Mouse (Mus musculus): ENCODE measurements around the gene Scamp2. TPM values are rescaled to one million over a fixed set of nuclear protein-coding genes. Genes with fewer than 3 reads are reported as not detected.

Scamp2 gene
- polyA plus RNA-seq, 1 experiment: 35.5 TPM

DNA sequence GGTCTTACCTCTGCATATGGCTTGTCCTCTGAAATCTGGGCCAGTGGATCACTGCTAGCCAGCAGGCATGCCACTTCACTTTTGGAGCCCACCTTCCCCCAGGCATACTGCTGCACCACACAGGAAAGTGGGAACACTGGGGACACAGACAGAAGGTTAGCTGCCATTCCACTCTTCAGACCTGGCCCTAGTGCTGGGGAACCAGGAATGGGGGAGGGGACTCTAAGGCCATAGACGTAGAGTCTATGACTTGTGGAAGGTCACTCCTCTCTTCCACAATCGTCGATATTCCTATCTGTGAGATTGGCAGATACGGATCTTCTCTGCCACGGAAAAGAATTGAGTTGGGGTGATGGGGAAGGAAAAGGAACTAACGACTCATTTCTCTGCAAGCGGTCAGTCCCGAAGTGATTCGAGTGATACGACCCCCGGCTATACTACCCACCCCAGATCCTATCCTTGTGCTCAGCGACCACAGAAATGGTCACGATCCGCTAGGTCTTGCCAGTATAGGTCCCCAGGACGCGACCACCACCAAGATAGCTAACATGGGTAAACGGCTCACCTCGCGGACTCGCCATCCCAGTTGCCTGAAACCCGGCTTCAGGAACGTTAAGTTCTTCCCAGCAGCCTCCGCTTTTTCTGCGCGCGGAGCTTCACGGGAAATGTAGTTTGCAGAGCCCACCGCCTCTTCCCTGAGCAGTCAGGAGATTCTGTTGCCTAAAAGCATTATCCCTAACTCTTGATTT, 8.4 kb upstream of the Scamp2 start, which contains the start of gene Mpi:
Gene Mpi, minus strand, starts transcription at position 625 of the 749 bp plus-strand sequence.
- peak; percentile 72 to 78 for DNase-seq
- TF ChIP-seq CTCF (IDR thresholded peaks at IDR 0.05; ENCODE audit: borderline replicate concordance, insufficient read depth, low read depth, low read length) (no peak), POLR2A (IDR thresholded peaks at IDR 0.05; ENCODE audit: borderline replicate concordance, insufficient read depth, low read length) (peak; percentile 77; the same call in 1 of the 2 replicates)
- no peaks in the 10 kb centered on the region for H3K27me3 ChIP-seq (ENCODE audit: control insufficient read depth, insufficient read depth, low read length)
- H3K4me1 ChIP-seq (ENCODE audit: control insufficient read depth, insufficient read depth, low read length): peaks cover 20% of the 10 kb centered on the region
- H3K4me3 ChIP-seq (replicated peaks; ENCODE audit: insufficient read depth, low read depth, low read length): peak within 1 kb of the TSS; percentile 81
- H3K27ac ChIP-seq (ENCODE audit: insufficient read depth, low read length): 0 out of 2 replicates have a peak within 1 kb of the TSS, but pooled peaks have one; percentile 8
- WGBS: under 1% methylated on average over 28 of the region's 28 CpGs

DNA sequence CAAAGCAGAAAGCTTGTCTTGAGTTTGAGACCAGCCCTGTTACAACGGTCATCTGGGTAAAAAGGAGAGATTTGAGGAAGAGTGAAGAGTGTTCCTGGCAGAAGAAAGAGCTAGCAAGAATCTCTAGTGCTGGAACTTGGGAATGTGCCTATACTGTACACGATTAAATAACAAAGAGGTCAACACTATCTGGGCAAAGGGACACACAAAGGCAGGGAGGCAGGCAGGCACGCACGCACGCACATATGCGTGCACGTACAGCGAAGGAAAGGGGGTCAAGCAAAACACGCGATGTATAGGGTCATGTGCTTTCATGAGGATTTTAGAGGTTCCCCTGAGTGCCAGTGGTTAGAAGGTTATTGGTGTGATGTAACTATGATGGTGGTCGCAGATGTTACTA, 7.6 kb upstream of the Scamp2 start:
- Histone ChIP-seq H3K4me3 (replicated peaks; ENCODE audit: insufficient read depth, low read depth, low read length) (no peak overlapping the region), H3K4me1 (ENCODE audit: control insufficient read depth, insufficient read depth, low read length) (peaks cover 12% of the 10 kb centered on the region), H3K27ac (ENCODE audit: insufficient read depth, low read length) (no peak overlapping the region), H3K27me3 (ENCODE audit: control insufficient read depth, insufficient read depth, low read length) (no peaks in the 10 kb centered on the region)
- 82% methylated on average over 11 of the region's 11 CpGs for WGBS
- DNase-seq: no peak
- no peak for TF ChIP-seq POLR2A (IDR thresholded peaks at IDR 0.05; ENCODE audit: borderline replicate concordance, insufficient read depth, low read length)
- no peak for TF ChIP-seq CTCF (IDR thresholded peaks at IDR 0.05; ENCODE audit: borderline replicate concordance, insufficient read depth, low read depth, low read length)

DNA sequence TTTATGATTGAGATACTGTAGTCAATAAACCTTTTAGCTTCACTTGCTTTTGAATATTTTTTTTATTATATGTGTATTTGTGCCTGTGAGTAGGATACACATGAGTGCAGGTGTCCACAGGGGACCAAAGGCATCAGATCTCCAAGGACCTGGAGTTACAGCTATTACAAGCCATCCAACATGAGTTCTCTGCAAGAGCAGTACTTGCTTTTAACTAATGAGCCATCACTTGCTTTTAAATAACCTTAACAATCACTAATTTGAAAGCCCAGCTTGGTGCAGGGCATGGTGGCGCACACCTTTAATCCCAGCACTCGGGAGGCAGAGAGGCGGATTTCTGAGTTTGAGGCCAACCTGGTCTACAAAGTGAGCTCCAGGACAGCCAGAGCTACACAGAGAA, 6.0 kb upstream of the Scamp2 start:
- Histone ChIP-seq H3K27ac (ENCODE audit: insufficient read depth, low read length) (no peak overlapping the region), H3K4me1 (ENCODE audit: control insufficient read depth, insufficient read depth, low read length) (no peaks in the 10 kb centered on the region), H3K27me3 (ENCODE audit: control insufficient read depth, insufficient read depth, low read length) (no peaks in the 10 kb centered on the region), H3K4me3 (replicated peaks; ENCODE audit: insufficient read depth, low read depth, low read length) (no peak overlapping the region)
- 66% methylated on average over 3 of the region's 3 CpGs for WGBS
- TF ChIP-seq CTCF (IDR thresholded peaks at IDR 0.05; ENCODE audit: borderline replicate concordance, insufficient read depth, low read depth, low read length) (no peak), POLR2A (IDR thresholded peaks at IDR 0.05; ENCODE audit: borderline replicate concordance, insufficient read depth, low read length) (no peak)
- no peak for DNase-seq

DNA sequence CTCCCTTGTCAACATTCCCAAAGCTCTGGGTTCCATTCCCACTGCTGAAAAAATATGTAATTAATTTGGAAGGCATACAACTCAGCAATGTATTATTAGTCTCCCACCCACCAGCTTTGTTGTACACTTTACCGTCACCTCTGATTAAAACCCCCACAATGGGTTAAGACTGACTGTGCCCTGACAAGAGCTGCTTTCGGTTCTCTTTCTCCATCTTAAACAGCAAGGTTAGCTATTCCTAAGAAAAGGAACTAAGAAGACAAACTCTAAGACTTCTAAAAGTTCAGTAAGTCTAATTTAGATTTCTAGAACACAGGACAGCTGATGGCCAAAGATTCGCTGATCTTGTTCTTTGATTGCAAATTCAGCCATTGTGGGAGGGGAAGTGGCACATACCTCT, 3.5 kb upstream of the Scamp2 start:
- no peak for DNase-seq
- whole genome bisulfite sequencing: 80% methylated on average over 3 of the region's 3 CpGs
- H3K27ac ChIP-seq (ENCODE audit: insufficient read depth, low read length): no peak overlapping the region
- H3K27me3 ChIP-seq (ENCODE audit: control insufficient read depth, insufficient read depth, low read length): no peaks in the 10 kb centered on the region
- H3K4me1 ChIP-seq (ENCODE audit: control insufficient read depth, insufficient read depth, low read length): peaks cover 4% of the 10 kb centered on the region; the same call in 1 of the 2 replicates
- no peak overlapping the region for H3K4me3 ChIP-seq (replicated peaks; ENCODE audit: insufficient read depth, low read depth, low read length)
- TF ChIP-seq CTCF (IDR thresholded peaks at IDR 0.05; ENCODE audit: borderline replicate concordance, insufficient read depth, low read depth, low read length) (no peak), POLR2A (IDR thresholded peaks at IDR 0.05; ENCODE audit: borderline replicate concordance, insufficient read depth, low read length) (no peak)

DNA sequence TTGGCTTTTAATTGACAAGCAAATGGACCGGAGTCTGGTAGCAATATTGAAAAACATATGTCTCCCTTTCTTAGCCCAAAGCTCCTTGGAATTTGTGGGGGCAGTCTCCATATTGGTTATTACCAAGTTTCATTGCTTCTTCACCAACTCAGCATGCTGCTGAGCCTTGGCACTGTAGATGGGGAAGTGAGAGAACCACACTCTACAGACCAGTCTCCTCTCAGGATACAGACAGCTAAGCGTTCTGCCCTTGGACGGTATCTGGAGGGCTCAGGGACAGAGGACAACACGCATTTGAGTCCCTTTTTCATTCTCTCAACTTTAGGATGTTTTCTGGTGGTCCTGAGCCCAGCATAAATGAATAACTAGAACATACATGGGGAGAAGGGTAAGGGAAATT, 2.1 kb upstream of the Scamp2 start:
- Histone ChIP-seq H3K27ac (ENCODE audit: insufficient read depth, low read length) (no peak overlapping the region), H3K4me3 (replicated peaks; ENCODE audit: insufficient read depth, low read depth, low read length) (no peak overlapping the region), H3K27me3 (ENCODE audit: control insufficient read depth, insufficient read depth, low read length) (no peaks in the 10 kb centered on the region), H3K4me1 (ENCODE audit: control insufficient read depth, insufficient read depth, low read length) (peaks cover 4% of the 10 kb centered on the region; the same call in 1 of the 2 replicates)
- 89% methylated on average over 4 of the region's 4 CpGs for WGBS
- TF ChIP-seq POLR2A (IDR thresholded peaks at IDR 0.05; ENCODE audit: borderline replicate concordance, insufficient read depth, low read length): no peak
- TF ChIP-seq CTCF (IDR thresholded peaks at IDR 0.05; ENCODE audit: borderline replicate concordance, insufficient read depth, low read depth, low read length): no peak
- no peak for DNase-seq

DNA sequence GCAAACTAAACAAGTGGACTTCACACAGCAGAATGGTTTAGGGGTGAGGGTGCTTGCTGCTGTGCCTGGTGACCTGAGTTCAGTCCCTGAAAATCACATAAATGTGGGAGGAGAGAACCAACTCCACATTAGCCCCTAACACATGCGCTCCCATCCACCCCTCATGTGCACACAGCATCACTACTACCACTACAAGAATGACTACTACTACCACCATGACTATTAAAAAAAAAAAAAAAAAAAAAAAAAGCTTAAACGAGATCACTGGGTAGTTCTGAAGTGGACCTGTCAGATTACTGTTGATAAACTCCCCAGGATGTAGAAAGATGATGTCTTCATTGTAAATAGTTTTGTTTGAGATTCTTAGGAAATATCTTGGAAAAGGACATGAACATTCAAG, 1.2 kb upstream of the Scamp2 start:
- no peak for DNase-seq
- Histone ChIP-seq H3K4me3 (replicated peaks; ENCODE audit: insufficient read depth, low read depth, low read length) (no peak overlapping the region), H3K4me1 (ENCODE audit: control insufficient read depth, insufficient read depth, low read length) (peaks cover 4% of the 10 kb centered on the region; the same call in 1 of the 2 replicates), H3K27ac (ENCODE audit: insufficient read depth, low read length) (no peak overlapping the region), H3K27me3 (ENCODE audit: control insufficient read depth, insufficient read depth, low read length) (no peaks in the 10 kb centered on the region)
- TF ChIP-seq POLR2A (IDR thresholded peaks at IDR 0.05; ENCODE audit: borderline replicate concordance, insufficient read depth, low read length): no peak
- TF ChIP-seq CTCF (IDR thresholded peaks at IDR 0.05; ENCODE audit: borderline replicate concordance, insufficient read depth, low read depth, low read length): no peak
- WGBS: 77% methylated on average over 2 of the region's 2 CpGs

DNA sequence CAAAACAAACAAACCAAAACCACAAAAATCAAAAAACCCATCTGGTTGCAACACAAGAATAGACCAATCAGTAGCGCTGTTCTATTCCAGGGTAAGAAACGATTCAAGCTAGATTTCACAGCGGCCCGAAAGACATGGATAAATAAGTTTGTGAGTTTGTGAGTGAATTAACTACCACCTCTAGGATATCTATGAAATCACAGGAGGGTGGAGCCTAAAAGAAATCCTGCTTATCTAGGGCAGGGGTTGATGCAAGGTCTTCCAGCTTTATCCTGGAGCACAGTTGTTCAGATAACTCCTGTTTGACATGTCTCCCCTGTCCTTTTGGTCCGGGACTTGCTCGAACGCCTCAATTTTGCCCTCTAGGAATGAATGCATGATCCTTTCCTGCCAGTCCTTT, 480 bp upstream of the Scamp2 start:
- H3K27ac ChIP-seq (ENCODE audit: insufficient read depth, low read length): no peak overlapping the region
- peak overlapping the region; percentile 71 for H3K4me3 ChIP-seq (replicated peaks; ENCODE audit: insufficient read depth, low read depth, low read length)
- DNase-seq: no peak
- 20% methylated on average over 7 of the region's 7 CpGs for WGBS
- no peaks in the 10 kb centered on the region for H3K27me3 ChIP-seq (ENCODE audit: control insufficient read depth, insufficient read depth, low read length)
- TF ChIP-seq CTCF (IDR thresholded peaks at IDR 0.05; ENCODE audit: borderline replicate concordance, insufficient read depth, low read depth, low read length): no peak
- TF ChIP-seq POLR2A (IDR thresholded peaks at IDR 0.05; ENCODE audit: borderline replicate concordance, insufficient read depth, low read length): no peak
- H3K4me1 ChIP-seq (ENCODE audit: control insufficient read depth, insufficient read depth, low read length): peaks cover 4% of the 10 kb centered on the region; the same call in 1 of the 2 replicates

DNA sequence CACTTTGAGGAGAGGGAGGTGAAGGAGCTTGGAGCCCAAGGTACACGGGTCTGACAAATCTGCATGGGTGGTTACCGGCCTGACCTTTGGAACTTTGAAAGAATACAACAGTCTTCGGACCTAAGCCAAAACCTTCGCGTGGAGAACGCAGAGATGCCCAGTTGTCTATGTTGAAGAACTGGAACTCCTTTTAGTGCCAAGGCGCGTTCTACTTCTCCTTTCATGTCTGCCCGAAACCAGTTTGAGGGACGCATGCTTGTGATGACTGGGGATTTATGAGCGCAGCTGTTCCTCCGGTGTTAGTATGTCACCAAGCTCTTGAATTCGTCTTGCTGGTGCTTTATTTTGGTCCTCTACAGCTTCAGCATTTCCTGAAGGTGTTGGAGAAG, 962 bp downstream of the Scamp2 start:
- TF ChIP-seq CTCF (IDR thresholded peaks at IDR 0.05; ENCODE audit: borderline replicate concordance, insufficient read depth, low read depth, low read length) (no peak), POLR2A (IDR thresholded peaks at IDR 0.05; ENCODE audit: borderline replicate concordance, insufficient read depth, low read length) (no peak)
- Histone ChIP-seq H3K27me3 (ENCODE audit: control insufficient read depth, insufficient read depth, low read length) (no peaks in the 10 kb centered on the region), H3K27ac (ENCODE audit: insufficient read depth, low read length) (no peak overlapping the region), H3K4me3 (replicated peaks; ENCODE audit: insufficient read depth, low read depth, low read length) (no peak overlapping the region), H3K4me1 (ENCODE audit: control insufficient read depth, insufficient read depth, low read length) (peaks cover 4% of the 10 kb centered on the region; the same call in 1 of the 2 replicates)
- peak in 1 of 2 experiments; percentile 15 for DNase-seq
- 73% methylated on average over 13 of the region's 13 CpGs for WGBS
